Mouse (Mus musculus): Measurements from ENCODE around the gene Pth1r.

GRCm38 (mm10) chr9:110709640-110710258 is 37.2 kb downstream of the Pth1r start:
- TF ChIP-seq EP300 (IDR thresholded peaks at IDR 0.05; ENCODE audit: insufficient read depth, low read depth, low read length) (no peak), CTCF (IDR thresholded peaks at IDR 0.05; ENCODE audit: low read depth, low read length) (peak; percentile 81), POLR2A (IDR thresholded peaks at IDR 0.05; ENCODE audit: insufficient read depth, low read length) (no peak)
